Mouse (Mus musculus) left cerebral cortex, adult 2 months (tissue): Measurements from ENCODE around the gene Rnh1. TPM values are rescaled to one million over a fixed set of nuclear protein-coding genes. Genes with fewer than 3 reads are reported as not detected.
A peak's percentile ranks its signal among the peaks of the same experiment; 100 is the strongest.

Experiments
- DNase-seq, 2 experiments: peaks; one replicate each; pipeline ENCODE4 v3.0.0; 2021 to 2022; ENCODE audit warnings: low spot score in 2 of 2, mixed read lengths in 1 of 2; ENCODE audit errors: extremely low spot score in 1 of 2
- H3K27ac ChIP-seq: fragments of 200-600 bp; 2 replicates; pipeline ENCODE4 v1.8.1; 2022
- H3K4me3 ChIP-seq: fragments of 200-600 bp; 2 replicates; pipeline ENCODE4 v1.8.1; 2022
- CTCF ChIP-seq: fragments of 200-600 bp; IDR thresholded peaks from 2 replicates; pipeline ENCODE4 v1.8.1; 2022; ENCODE audit warnings: antibody characterized with exemption, mild to moderate bottlenecking, moderate library complexity
- intact Hi-C: fragments of 180-260 bp; cut with DNase I; formaldehyde crosslinking; loops from one replicate; pipeline ENCODE4 v1.15.1; 2025
- long read RNA-seq, 2 experiments: library from polyadenylated mRNA; stranded (forward); transcript quantifications; one replicate each; pipeline ENCODE4 v2.0.0; 2021; ENCODE audit warnings: borderline mapping rate in 2 of 2
- total RNA-seq, 2 experiments: library from RNA; stranded (reverse); gene quantifications; 2 replicates each; pipeline ENCODE4 v1.2.3; 2021

The Rnh1 gene
- 10 to 100 TPM; 36.5 to 37.3 TPM for total RNA-seq
- long read RNA-seq, experiment 1, transcript Rnh1-201 (10 exons, 2,091 nt), result minor isoform, 16 of 42 reads
- long read RNA-seq, experiment 1, transcript Rnh1-202 (10 exons, 1,656 nt), result major isoform, 18 of 42 reads
- long read RNA-seq, experiment 1, partial matches to known transcripts, result 4 of 42 reads
- long read RNA-seq, experiment 1, other reads (novel, unspliced or antisense), result 4 of 42 reads
- long read RNA-seq, experiment 2, transcript Rnh1-201 (10 exons, 2,091 nt), result minor isoform, 8 of 25 reads
- long read RNA-seq, experiment 2, transcript Rnh1-202 (10 exons, 1,656 nt), result major isoform, 9 of 25 reads
- long read RNA-seq, experiment 2, partial matches to known transcripts, result 4 of 25 reads
- long read RNA-seq, experiment 2, other reads (novel, unspliced or antisense), result 4 of 25 reads

DNA sequence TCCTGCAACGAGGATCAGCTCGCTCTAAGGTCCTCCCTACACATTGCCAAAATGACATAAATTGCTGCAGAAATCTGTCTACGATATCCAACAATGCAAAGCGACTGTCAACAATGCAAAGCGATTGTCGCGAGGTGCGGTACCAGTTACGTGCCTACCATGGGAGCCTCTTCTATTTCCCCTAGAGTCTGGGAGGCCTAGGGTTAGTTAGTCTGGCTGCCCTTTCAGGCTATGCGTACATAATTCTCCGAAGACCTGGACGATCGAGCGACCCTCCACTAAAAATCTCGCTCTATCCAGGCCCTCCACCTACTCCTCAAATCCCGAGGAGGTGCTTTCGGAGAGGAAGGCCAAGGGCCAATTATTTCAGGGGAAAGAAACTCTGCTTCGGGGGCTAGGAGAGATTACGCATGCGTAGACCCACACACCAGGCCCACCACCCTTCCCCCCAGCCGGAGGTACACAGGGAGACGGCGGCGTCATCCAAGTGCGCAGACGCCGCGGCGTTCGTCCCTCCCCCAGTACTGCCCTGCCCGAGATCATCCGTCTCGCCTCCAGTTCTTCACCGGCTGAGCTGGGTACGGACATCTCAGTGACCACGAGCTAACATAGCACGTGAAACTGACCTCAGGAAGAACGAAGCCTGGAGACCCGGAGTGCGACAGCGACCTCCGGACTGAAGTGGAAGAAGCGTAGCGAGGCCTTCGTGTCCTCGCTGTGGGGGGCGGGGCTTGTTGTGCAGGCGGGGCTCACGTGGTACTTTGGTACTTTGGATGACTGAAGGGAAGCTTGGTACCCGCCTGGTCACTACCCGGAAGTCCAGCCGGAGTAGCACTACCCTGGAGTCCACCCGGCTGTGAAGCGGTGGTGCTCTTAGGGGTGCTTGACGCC lies at the start of gene Rnh1:
Gene Rnh1, minus strand, starts transcription at position 742 of the 891 bp plus-strand sequence.
- peak within 1 kb of the TSS; percentile 94 for H3K27ac ChIP-seq
- intact Hi-C loops, result loop anchor here (2.0 to 5.0 kb wide), 4 partner anchors 42 to 315 kb away; partner anchors contain the start of genes Bet1l, Gm45785 and Ric8a
- TF ChIP-seq CTCF, result no peak; the same call in 1 of the 2 replicates
- H3K4me3 ChIP-seq, result peak within 1 kb of the TSS; percentile 78
- DNase-seq, result peak; percentile 90 to 92

DNA sequence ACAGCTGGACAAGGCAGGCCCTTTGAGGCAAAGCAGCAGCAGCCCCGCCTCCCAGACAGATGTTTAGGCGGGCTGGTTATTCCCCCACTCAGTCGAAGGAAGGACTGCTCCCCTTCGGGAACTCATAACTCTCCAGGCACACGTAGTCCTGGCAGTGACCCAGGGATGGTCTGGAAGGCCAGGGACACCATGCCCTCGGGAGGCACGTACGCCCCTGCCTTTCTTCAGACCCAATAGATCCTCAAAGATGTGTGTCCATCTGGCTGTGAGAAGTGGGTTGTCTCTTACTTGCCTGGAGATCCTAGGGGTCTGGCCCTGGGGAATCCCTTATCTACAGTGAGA lies 49.4 kb upstream of the Rnh1 start:
- intact Hi-C loops, result loop anchor here (5.0 kb wide), 1 partner anchor 50 kb away; the partner anchor contains the start of gene Rnh1
- H3K27ac ChIP-seq, result peak overlapping the region; percentile 41; the same call in 1 of the 2 replicates
- peak overlapping the region; percentile 36 for H3K4me3 ChIP-seq
- no peak for DNase-seq
- no peak for TF ChIP-seq CTCF

DNA sequence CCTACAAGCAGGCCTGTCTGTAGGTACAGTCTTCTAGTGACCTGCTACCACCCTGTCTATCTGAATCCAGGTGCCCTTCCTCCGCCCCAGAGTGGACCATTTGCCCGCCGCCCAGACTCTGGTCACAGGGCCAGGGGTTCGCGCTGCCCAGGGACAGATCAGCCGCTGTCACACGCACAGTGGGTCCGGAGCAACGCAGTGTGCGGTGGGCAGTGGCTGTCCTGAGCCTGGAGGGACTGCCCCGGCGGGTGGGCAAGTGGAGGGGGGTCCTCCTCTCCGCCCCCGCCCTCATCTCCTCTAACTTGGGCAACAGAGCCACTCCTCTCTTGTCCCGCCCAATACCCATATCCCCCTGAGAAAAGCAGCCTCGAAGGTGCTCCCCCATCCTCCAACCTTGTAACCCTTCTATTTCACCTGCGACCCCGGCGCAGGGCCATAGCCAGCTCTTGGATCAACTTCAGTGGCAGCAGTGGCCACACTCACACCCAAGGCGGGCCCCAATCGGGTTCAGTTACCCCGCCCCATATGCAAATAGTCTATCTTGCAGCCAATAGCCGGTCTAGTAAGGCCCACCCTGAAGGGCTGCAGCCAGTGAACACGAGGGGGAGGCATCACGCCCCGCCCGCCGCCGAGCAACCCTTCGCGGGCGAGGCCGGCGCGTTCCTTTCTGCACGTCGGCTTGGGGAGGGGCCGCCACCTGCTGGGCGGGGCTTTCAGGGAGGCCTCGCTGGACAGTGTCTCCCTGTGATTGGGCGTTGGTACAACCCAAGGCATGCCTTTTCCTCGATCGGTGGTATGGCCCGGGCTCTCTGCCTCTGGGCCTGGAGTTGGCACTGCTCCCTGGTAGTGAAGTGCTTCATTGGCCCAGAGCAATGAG lies 48.8 kb upstream of the Rnh1 start:
- TF ChIP-seq CTCF, result peak; percentile 20; the same call in 1 of the 2 replicates
- Histone ChIP-seq H3K27ac (peak overlapping the region; percentile 41; the same call in 1 of the 2 replicates), H3K4me3 (peak overlapping the region; percentile 36)
- intact Hi-C loops, result loop anchor here (2.0 to 5.0 kb wide), 2 partner anchors 27 to 49 kb away; partner anchors contain the start of genes Hras, Lrrc56 and Rnh1
- DNase-seq, result peak; percentile 90 to 91

DNA sequence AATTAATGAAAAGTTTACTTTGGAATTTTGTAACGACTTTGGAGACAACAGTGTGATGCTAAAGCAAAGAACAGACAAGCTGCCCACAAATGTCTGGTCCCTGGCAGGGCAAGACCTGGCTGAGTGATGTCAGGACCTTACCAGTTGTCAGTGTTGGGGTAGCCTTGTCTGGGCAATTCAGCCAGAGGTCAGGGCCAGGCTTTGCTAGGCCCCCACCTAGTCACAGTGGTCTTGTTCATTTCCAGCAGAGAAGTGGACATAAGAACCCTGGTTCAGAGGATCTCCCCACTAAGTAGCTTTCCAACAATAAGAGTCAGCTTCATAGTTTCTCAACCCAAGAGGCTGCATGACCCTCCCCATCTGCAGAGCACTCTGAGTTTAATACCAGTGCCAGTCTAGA lies 47.7 kb upstream of the Rnh1 start:
- no peak for TF ChIP-seq CTCF
- no peak overlapping the region for H3K27ac ChIP-seq
- no peak overlapping the region for H3K4me3 ChIP-seq
- intact Hi-C loops, result loop anchor here (2.0 to 5.0 kb wide), 2 partner anchors 26 to 48 kb away; partner anchors contain the start of genes Hras, Lrrc56 and Rnh1
- no peak for DNase-seq

DNA sequence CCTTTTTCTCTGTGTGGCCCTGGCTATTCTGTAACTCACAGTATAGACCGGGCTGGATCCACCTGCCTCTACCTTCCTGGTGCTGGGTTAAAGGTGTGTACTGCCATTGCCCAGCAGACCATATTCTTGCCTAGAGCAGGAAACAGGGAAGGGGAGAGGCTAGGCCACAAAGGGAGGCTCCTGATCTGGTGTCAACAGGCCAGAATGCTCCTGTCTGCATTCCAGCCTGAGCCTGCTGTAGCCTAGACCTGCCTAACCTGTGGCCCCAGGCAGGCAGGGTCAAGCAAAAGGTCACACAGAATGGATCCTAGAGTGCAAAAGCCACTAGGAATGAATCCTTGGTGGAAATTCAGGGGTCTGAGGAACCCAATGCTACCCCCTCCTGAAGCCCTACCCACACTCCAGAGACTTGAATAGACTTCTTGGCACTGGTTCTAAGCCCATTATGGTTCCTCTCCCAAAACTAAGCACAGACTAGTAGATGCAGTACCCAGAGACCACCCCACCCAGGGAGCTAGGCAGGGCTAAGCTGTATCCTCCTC lies 47.0 kb upstream of the Rnh1 start:
- TF ChIP-seq CTCF, result no peak
- Histone ChIP-seq H3K4me3 (no peak overlapping the region), H3K27ac (no peak overlapping the region)
- intact Hi-C loops, result loop anchor here (2.0 to 5.0 kb wide), 2 partner anchors 25 to 47 kb away; partner anchors contain the start of genes Hras, Lrrc56 and Rnh1
- no peak for DNase-seq

DNA sequence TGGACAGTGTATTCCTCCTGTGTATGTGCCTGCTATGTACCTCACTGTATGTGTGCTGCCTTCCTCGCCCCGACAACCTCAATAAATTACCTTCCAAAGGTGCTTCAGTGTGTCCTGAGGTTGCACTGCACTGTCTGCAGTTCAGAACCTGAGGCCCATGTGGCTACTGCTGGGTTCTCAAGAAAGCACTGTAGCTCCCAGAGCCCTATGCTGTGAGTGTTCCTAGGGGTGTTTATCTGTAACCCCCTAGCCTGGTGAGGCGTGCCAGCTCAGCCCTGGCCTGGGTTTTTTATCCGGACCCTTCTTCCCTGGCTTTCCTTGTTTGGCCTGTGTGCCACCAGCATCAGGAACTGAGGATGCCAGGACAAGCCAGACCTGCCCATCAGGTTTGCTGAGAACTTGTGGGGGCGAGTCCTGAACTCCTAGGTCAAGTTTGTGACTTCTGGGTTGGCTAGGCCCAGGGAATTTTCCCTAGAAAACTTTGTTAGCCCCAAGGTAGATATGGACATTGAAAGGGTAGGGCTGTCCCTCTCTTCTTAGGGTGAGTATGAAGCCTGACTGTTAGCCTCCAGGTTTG lies 46.0 kb upstream of the Rnh1 start:
- intact Hi-C loops, result no loop called here
- TF ChIP-seq CTCF, result no peak
- no peak for DNase-seq
- H3K27ac ChIP-seq, result no peak overlapping the region
- no peak overlapping the region for H3K4me3 ChIP-seq

DNA sequence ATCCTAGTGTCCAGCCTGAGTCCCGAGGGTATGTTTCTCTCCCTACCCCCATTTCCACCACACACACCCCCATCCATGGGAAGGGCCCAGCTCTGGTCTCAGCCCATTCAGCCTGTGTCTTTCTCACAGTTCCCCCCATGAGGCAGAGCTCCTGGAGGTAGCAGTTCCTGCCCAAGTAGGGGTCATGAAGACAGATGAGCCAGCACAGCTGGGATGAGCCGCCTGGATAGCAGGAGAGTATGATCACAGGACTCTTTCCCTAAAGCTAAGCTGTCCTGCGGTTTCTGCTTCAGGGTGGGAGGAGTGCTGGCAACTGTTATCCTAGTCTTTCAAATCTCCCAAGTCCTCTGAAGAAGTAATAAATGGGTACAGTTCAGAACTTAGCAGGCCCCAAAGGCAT lies 45.5 kb upstream of the Rnh1 start:
- no peak for TF ChIP-seq CTCF
- intact Hi-C loops, result no loop called here

DNA sequence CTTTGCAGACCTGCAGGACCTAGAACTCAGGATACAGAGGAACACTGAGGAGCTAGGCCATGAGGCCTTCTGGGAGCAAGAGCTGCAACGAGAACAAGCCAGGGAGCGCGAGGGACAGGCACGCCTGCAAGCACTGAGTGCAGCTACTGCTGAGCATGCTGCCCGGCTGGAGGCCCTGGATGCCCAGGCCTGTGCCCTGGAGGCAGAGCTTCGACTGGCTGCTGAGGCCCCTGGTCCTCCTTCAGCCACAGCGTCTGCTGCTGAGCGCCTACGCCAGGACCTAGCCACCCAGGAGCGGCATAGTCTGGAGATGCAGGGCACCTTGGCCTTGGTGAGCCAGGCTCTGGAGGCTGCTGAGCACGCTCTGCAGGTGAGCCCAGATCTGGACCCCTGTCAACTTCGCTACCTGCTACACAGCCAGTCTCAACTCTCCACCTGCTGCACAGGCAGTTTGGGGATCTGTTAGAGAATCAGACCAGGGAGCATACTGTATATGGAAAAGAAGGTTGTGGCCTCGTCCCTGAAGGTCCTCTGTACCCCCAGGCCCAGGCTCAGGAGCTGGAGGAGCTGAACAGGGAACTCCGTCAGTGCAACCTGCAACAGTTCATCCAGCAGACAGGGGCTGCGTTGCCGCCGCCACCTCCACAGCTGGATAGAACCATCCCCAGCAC lies 44.8 kb upstream of the Rnh1 start:
- Histone ChIP-seq H3K27ac (no peak overlapping the region), H3K4me3 (no peak overlapping the region)
- DNase-seq, result no peak
- TF ChIP-seq CTCF, result no peak
- intact Hi-C loops, result no loop called here

More for the DNA sequence above, 45.5 kb upstream of the Rnh1 start:
- Histone ChIP-seq H3K27ac (no peak overlapping the region), H3K4me3 (no peak overlapping the region)
- no peak for DNase-seq

DNA sequence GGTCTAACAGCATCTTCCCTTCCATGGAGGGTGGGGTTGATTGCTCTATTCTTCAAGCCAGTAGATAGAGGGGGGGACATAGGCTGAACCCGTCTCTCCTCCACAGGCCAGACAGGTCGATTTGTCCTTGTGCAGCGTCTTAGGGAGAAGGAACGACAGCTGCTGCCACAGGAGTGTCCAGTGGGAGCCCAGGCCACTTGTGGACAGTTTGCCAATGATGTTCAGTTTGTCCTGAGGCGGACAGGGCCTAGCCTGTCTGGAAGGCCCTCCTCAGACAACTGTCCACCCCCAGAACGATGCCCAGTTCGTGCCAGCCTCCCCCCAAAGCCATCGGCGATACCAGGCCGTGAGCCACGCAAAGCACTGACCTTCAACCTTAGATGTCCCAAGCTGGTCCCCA lies 44.2 kb upstream of the Rnh1 start:
- intact Hi-C loops, result no loop called here
- TF ChIP-seq CTCF, result no peak

More for the DNA sequence above, 44.2 kb upstream of the Rnh1 start:
- DNase-seq, result no peak
- Histone ChIP-seq H3K4me3 (no peak overlapping the region), H3K27ac (no peak overlapping the region)
